Mouse (Mus musculus) cerebellum, postnatal 10 days (tissue): ENCODE data around the gene Gpatch2.

Experiments used
- DNase-seq, 2 experiments: peaks; one replicate each; pipeline ENCODE4 v3.0.0; 2021; ENCODE audit warnings: mixed read lengths in 2 of 2

Gene Gpatch2

GRCm38 (mm10) chr1:187250741-187251262 is 35.5 kb downstream of the Gpatch2 start:
- no peak for DNase-seq

- DNase-seq: no peak
Measured at GRCm38 (mm10) chr1:187258756-187259155, 43.4 kb downstream of the Gpatch2 start.

- DNase-seq: peak in 1 of 2 experiments; percentile 22
Measured at GRCm38 (mm10) chr1:187267601-187268000, 52.3 kb downstream of the Gpatch2 start.

- no peak for DNase-seq
Measured at GRCm38 (mm10) chr1:187270318-187271247, 55.3 kb downstream of the Gpatch2 start.

GRCm38 (mm10) chr1:187277324-187277723 is 62.0 kb downstream of the Gpatch2 start:
- DNase-seq: no peak

GRCm38 (mm10) chr1:187278472-187278871 is 63.2 kb downstream of the Gpatch2 start:
- no peak for DNase-seq

- DNase-seq: no peak
Measured at GRCm38 (mm10) chr1:187279776-187280175, 64.5 kb downstream of the Gpatch2 start.

- DNase-seq: no peak
Measured at GRCm38 (mm10) chr1:187282321-187282720, 67.0 kb downstream of the Gpatch2 start.

GRCm38 (mm10) chr1:187282804-187283203 is 67.5 kb downstream of the Gpatch2 start:
- DNase-seq: peak; percentile 41 to 46

GRCm38 (mm10) chr1:187285735-187286134 is 70.4 kb downstream of the Gpatch2 start:
- peak in 1 of 2 experiments; percentile 23 for DNase-seq

GRCm38 (mm10) chr1:187286411-187286810 is 71.1 kb downstream of the Gpatch2 start:
- no peak for DNase-seq

- no peak for DNase-seq
Measured at GRCm38 (mm10) chr1:187286924-187287323, 71.6 kb downstream of the Gpatch2 start.

GRCm38 (mm10) chr1:187290186-187290585 is 74.9 kb downstream of the Gpatch2 start:
- DNase-seq: no peak

GRCm38 (mm10) chr1:187291480-187292394 is 76.4 kb downstream of the Gpatch2 start:
- DNase-seq: no peak

- DNase-seq: no peak
Measured at GRCm38 (mm10) chr1:187292395-187292749, 77.1 kb downstream of the Gpatch2 start.

- DNase-seq: no peak
Measured at GRCm38 (mm10) chr1:187293233-187293632, 77.9 kb downstream of the Gpatch2 start.

- DNase-seq: no peak
Measured at GRCm38 (mm10) chr1:187294522-187294921, 79.2 kb downstream of the Gpatch2 start.

- no peak for DNase-seq
Measured at GRCm38 (mm10) chr1:187295038-187295559, 79.8 kb downstream of the Gpatch2 start.

- no peak for DNase-seq
Measured at GRCm38 (mm10) chr1:187295711-187296110, 80.4 kb downstream of the Gpatch2 start.

- peak; percentile 22 to 23 for DNase-seq
Measured at GRCm38 (mm10) chr1:187299236-187299635, 83.9 kb downstream of the Gpatch2 start.

- peak; percentile 46 to 52 for DNase-seq
Measured at GRCm38 (mm10) chr1:187300626-187301025, 85.3 kb downstream of the Gpatch2 start.

GRCm38 (mm10) chr1:187303221-187303620 is 87.9 kb downstream of the Gpatch2 start:
- DNase-seq: peak; percentile 48 to 55

- no peak for DNase-seq
Measured at GRCm38 (mm10) chr1:187307335-187307734, 92.0 kb downstream of the Gpatch2 start.
